Mouse (Mus musculus) cerebellum, adult 11 months (tissue): ENCODE measurements around the gene Trim52.
"Not testable (repeated sequence)": the region's sequence is repeated elsewhere in the genome, so short reads cannot be mapped to it uniquely, and the experiment has no call there.

Experiments
- DNase-seq: peaks from one replicate; pipeline ENCODE4 v3.0.0; 2022

Gene Trim52

GRCm38 (mm10) chr14:106105980-106106379 lies at the start of gene Trim52:
Trim52 (plus strand) TSS chr14:106106198.
- no peak for DNase-seq

- no peak for DNase-seq
Measured at GRCm38 (mm10) chr14:106072608-106073007, 33.4 kb upstream of the Trim52 start.

GRCm38 (mm10) chr14:106075181-106076064 lies 30.6 kb upstream of the Trim52 start:
- no peak for DNase-seq

GRCm38 (mm10) chr14:106088480-106089037 lies 17.4 kb upstream of the Trim52 start:
- DNase-seq = no peak

- no peak for DNase-seq
Measured at GRCm38 (mm10) chr14:106096816-106097215, 9.2 kb upstream of the Trim52 start.

- no peak for DNase-seq
Measured at GRCm38 (mm10) chr14:106100858-106101257, 5.1 kb upstream of the Trim52 start.

GRCm38 (mm10) chr14:106106425-106106824 lies 427 bp downstream of the Trim52 start:
- DNase-seq = no peak

GRCm38 (mm10) chr14:106119371-106119770 lies 13.4 kb downstream of the Trim52 start:
- no peak for DNase-seq

- DNase-seq = no peak
Measured at GRCm38 (mm10) chr14:106136272-106136671, 30.3 kb downstream of the Trim52 start.

GRCm38 (mm10) chr14:106151188-106151587 lies 45.2 kb downstream of the Trim52 start:
- DNase-seq = no peak

- DNase-seq = no peak
Measured at GRCm38 (mm10) chr14:106154879-106155576, 49.0 kb downstream of the Trim52 start.

GRCm38 (mm10) chr14:106156533-106156932 lies 50.5 kb downstream of the Trim52 start:
- no peak for DNase-seq

- DNase-seq = no peak
Measured at GRCm38 (mm10) chr14:106162331-106162730, 56.3 kb downstream of the Trim52 start.

GRCm38 (mm10) chr14:106163196-106163595 lies 57.2 kb downstream of the Trim52 start:
- DNase-seq = no peak

- not testable (repeated sequence) for DNase-seq
Measured at GRCm38 (mm10) chr14:106163933-106164332, 57.9 kb downstream of the Trim52 start.

GRCm38 (mm10) chr14:106176879-106177278 lies 70.9 kb downstream of the Trim52 start:
- DNase-seq = no peak

- DNase-seq = no peak
Measured at GRCm38 (mm10) chr14:106178245-106178644, 72.2 kb downstream of the Trim52 start.

- DNase-seq = no peak
Measured at GRCm38 (mm10) chr14:106179102-106179727, 73.2 kb downstream of the Trim52 start.

- DNase-seq = no peak
Measured at GRCm38 (mm10) chr14:106179728-106180125, 73.7 kb downstream of the Trim52 start.

- no peak for DNase-seq
Measured at GRCm38 (mm10) chr14:106180616-106181015, 74.6 kb downstream of the Trim52 start.

- DNase-seq = no peak
Measured at GRCm38 (mm10) chr14:106183985-106184384, 78.0 kb downstream of the Trim52 start.
